Mouse (Mus musculus) liver, adult 2 months (tissue): ENCODE results near the gene Esrp2.

Experiments
- CTCF ChIP-seq: fragments of 200-500 bp; IDR thresholded peaks from 2 replicates; pipeline ENCODE4 v1.5.1; 2011; ENCODE audit warnings: low read depth, low read length, control low read depth
- POLR2A ChIP-seq: fragments of 200-500 bp; IDR thresholded peaks from 2 replicates; pipeline ENCODE4 v1.6.1; 2011; ENCODE audit warnings: low read length, control low read depth; ENCODE audit not compliant: insufficient read depth; ENCODE audit errors: extremely low read depth

DNA sequence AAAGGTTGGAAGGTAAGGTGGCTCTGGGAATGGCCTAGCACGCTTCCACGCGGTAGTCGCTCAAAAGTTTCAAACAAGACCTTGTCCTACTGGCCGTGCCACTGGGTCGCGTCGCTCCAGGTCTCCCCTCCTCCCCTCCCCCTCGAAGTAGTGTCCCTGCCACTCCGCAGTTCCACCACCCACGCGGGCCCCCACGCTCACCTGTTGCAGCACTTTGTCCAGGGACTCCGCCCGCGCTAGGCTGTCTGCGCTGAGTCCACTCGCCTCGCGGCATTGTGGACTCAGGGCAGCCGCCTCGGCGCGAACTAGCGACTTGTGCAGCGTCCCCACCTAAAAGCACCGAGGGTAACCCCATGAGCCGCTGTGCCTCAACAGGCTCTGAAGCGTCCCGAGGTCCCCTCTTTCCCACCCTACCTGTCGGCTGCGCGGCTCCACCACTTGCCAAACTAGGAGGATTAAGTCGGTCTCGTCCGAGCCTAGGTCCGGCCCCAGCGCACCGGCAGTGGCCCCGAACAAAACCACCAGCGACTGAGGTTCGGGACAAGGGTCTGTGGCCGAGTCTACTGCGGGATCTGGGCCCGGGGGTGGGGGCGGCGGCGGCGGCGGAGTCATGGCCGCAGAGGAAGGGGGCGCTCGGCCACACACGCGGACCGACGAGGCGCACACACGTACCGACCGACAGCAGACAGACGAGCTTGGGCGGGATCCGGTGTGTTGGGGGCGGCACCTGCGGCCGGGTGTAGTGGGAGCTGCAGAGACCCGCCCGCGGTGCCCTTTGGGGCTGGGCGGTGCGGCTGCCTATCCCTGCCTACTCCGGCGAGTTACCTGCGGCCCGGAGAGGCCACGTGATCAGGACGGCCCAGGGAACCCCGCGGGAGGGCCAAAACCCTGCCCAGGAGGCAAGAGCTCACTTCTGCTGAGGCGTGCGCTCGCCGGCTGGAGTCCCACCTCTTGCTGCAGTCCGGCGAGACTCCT lies at the start of gene Esrp2:
- peak; percentile 87 for TF ChIP-seq POLR2A
- no peak for TF ChIP-seq CTCF
